Mouse (Mus musculus) liver, embryonic 15.5 days (tissue): Measurements from ENCODE around the gene Gm6583. TPM values are rescaled to one million over a fixed set of nuclear protein-coding genes. Genes with fewer than 3 reads are reported as not detected.

ENCODE experiments used
- ATAC-seq: fragments of 200-750 bp; cut with Nextera tagmentation; 2 replicates; pipeline ENCODE4 v1.8.0; 2017; ENCODE audit warnings: moderate number of reproducible peaks, mild to moderate bottlenecking, moderate library complexity; ENCODE audit not compliant: insufficient read depth
- H3K27ac ChIP-seq: fragments of 300-500 bp; sonication (generic); replicated peaks from 2 replicates; pipeline ENCODE4 v1.5.1; 2015; ENCODE audit warnings: mild to moderate bottlenecking, inconsistent platforms
- H3K27me3 ChIP-seq: fragments of 300-500 bp; sonication (generic); 2 replicates; pipeline ENCODE4 v1.6.1; 2015; ENCODE audit warnings: mild to moderate bottlenecking, inconsistent platforms
- H3K36me3 ChIP-seq: fragments of 300-500 bp; sonication (generic); replicated peaks from 2 replicates; pipeline ENCODE4 v1.6.1; 2015; ENCODE audit warnings: moderate library complexity, mild to moderate bottlenecking, inconsistent platforms
- H3K4me1 ChIP-seq: fragments of 300-500 bp; sonication (generic); replicated peaks from 2 replicates; pipeline ENCODE4 v1.6.1; 2015; ENCODE audit warnings: inconsistent platforms
- H3K4me2 ChIP-seq: fragments of 300-500 bp; sonication (generic); 2 replicates; pipeline ENCODE4 v1.6.1; 2015; ENCODE audit warnings: moderate library complexity, mild to moderate bottlenecking, inconsistent platforms
- H3K4me3 ChIP-seq: fragments of 300-500 bp; sonication (generic); replicated peaks from 2 replicates; pipeline ENCODE4 v1.5.1; 2015; ENCODE audit warnings: mild to moderate bottlenecking, inconsistent platforms
- H3K9ac ChIP-seq: fragments of 300-500 bp; sonication (generic); 2 replicates; pipeline ENCODE4 v1.6.1; 2015; ENCODE audit warnings: moderate library complexity, mild to moderate bottlenecking, inconsistent platforms
- H3K9me3 ChIP-seq: fragments of 300-500 bp; sonication (generic); replicated peaks from 2 replicates; pipeline ENCODE4 v1.6.1; 2016; ENCODE audit warnings: inconsistent platforms
- WGBS: fragments of 180-500 bp; shearing (Covaris S2); methylation state at CpG from one replicate; pipeline ENCODE4 v1.1.7; 2015; ENCODE audit warnings: mixed read lengths; ENCODE audit not compliant: insufficient replicate concordance; 5-methylcytosine and 5-hydroxymethylcytosine counted together
- polyA plus RNA-seq: library from polyadenylated mRNA; unstranded; fragments of >200 nt; fragmentation: Nextera tagmentation; extraction: Ambion mirVana; gene quantifications from 2 replicates; pipeline ENCODE4 v1.2.1, GENCODE M21; 2015

The Gm6583 gene
- polyA plus RNA-seq = 0.07 and 0.12 TPM in 2 replicates

DNA sequence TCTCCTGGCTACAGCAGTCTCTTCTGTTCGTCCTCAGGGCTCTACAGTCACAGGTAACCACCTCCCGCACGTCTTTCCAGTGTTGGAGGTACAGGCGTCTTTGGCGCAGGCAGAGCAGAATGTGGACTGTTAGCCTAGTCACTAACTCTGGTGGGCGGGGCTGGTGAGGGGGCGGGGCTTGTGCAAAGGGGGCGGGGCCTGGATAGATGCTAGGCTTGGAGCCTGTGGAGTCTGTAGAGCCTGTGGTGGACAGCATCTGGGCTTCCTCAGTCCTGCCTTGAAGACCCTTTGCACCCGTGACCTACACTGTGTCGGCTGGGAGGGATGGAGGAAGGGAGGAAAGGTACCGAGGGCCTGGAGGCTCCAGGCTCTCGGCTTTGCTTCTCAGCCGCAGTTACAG, at the start of gene Gm6583:
TSS of gene Gm6583 (minus strand) at position 124 of the 400 bp plus-strand sequence.
- WGBS = 43% methylated on average over 13 of the region's 13 CpGs
- Histone ChIP-seq H3K27ac (peak within 1 kb of the TSS; percentile 2; the same call in 1 of the 2 replicates), H3K9ac (no peak within 1 kb of the TSS), H3K4me3 (no peak within 1 kb of the TSS), H3K36me3 (peaks cover 13% of the 10 kb centered on the region; the same call in 1 of the 2 replicates), H3K4me2 (no peak within 1 kb of the TSS), H3K4me1 (peaks cover 39% of the 10 kb centered on the region), H3K27me3 (no peaks in the 10 kb centered on the region), H3K9me3 (no peaks in the 10 kb centered on the region)
- peak; percentile 38; the same call in 1 of the 2 replicates for ATAC-seq

DNA sequence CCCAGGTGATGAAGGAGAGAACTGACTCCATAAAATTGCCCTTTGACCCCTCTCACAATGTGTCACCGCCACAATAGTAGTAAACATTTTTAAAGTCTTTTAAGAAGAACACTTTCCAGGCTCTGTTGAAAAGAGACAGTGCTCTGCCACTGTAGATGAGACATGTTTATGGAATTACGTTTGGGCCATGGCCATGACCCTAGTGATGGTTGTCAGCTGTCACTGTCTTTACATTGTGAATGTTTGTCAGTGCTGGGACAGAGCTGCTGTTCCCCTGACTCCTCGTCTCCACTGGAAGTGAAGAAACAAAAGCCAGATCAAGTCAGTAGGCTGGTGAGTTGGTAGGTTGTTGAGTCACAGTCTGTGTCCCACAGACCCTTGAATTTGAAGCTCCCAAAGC, 46.6 kb upstream of the Gm6583 start:
- H3K9me3 ChIP-seq = no peaks in the 10 kb centered on the region
- no peak overlapping the region for H3K4me3 ChIP-seq
- ATAC-seq = no peak
- no peaks in the 10 kb centered on the region for H3K36me3 ChIP-seq
- H3K27ac ChIP-seq = no peak overlapping the region
- 44% methylated on average over 3 of the region's 3 CpGs for WGBS
- H3K4me1 ChIP-seq = no peaks in the 10 kb centered on the region
- H3K4me2 ChIP-seq = no peak overlapping the region
- peaks cover 8% of the 10 kb centered on the region; the same call in 1 of the 2 replicates for H3K27me3 ChIP-seq
- H3K9ac ChIP-seq = no peak overlapping the region

DNA sequence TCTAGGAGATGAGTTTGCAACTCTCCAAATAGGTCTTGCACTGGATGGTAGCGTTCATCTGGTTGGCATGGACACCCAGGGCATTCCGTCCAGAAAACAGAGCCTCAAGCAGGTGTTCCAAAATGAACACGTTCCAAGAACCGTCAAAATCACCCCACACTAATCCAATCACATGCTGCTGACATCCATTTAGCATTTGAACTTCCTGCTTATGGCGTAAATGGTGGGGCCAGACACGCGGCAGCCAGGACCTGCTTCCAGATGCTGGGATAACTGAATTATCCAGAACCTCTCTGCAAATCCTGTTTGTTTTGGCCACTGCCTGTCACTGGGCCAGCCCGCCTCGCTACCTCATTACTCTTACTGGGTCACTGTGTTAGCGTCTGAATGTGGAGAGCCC, 43.5 kb upstream of the Gm6583 start:
- Histone ChIP-seq H3K4me1 (peaks cover 5% of the 10 kb centered on the region; the same call in 1 of the 2 replicates), H3K27ac (no peak overlapping the region), H3K36me3 (no peaks in the 10 kb centered on the region), H3K9ac (no peak overlapping the region), H3K4me2 (no peak overlapping the region), H3K9me3 (no peaks in the 10 kb centered on the region), H3K4me3 (no peak overlapping the region), H3K27me3 (peaks cover 32% of the 10 kb centered on the region)
- ATAC-seq = no peak
- 59% methylated on average over 10 of the region's 10 CpGs for WGBS

DNA sequence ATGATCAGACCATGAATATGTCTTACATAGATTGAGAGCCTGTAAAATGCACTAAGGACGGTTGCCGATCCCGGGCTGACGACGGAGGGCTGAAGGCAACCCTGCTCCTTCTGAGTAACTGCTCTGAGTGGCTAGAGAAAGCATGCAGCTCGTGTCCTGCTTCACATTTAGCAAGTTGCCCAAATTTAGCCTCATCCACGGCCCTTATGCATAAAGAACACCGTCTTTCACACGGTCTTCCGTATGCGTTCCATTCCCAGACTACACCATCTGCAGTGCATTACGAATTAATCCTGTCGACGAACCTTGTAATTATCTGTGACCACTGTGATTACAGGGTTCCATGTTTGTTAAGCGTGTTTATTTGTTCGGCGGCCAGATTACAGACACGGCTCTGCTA, 40.2 kb upstream of the Gm6583 start:
- no peak overlapping the region for H3K9ac ChIP-seq
- ATAC-seq = no peak
- WGBS = 75% methylated on average over 18 of the region's 18 CpGs
- H3K27ac ChIP-seq = no peak overlapping the region
- H3K9me3 ChIP-seq = no peaks in the 10 kb centered on the region
- H3K36me3 ChIP-seq = no peaks in the 10 kb centered on the region
- peaks cover 65% of the 10 kb centered on the region for H3K27me3 ChIP-seq
- H3K4me1 ChIP-seq = peaks cover 5% of the 10 kb centered on the region; the same call in 1 of the 2 replicates
- no peak overlapping the region for H3K4me2 ChIP-seq
- no peak overlapping the region for H3K4me3 ChIP-seq

DNA sequence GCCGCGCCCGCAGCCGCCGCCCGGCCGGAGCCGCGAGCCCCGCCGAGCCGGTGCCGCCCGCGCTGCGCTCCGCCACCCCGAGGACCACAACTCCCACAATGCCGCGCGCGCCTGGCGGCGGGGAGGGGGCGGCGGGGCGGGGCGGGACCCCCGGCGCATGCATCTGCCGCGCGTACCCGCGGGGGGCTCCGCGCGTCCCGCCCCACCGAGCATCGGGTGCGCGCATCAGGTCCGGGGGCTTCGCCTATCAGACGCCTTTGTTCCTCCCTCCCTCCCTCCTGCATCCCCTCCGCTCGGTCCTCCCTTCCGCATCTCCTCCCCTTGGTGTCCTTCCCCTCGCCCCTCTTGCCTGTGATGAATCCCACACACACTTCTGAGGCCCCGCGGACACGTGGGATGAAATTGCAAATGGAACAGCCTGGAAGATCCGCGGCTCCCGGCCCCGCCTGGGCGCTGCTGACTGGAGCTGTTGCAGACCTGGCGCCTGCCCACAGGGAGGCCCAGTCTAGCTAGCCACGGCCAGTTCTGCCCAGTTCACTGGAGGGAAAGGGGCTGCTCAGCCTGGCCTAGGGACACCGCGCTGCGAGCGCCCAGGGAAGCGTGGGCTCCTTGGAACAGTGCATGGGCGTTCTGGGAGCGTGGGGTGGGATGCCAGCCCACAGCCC, 39.1 kb upstream of the Gm6583 start, which contains the start of gene Asphd2:
TSS of gene Asphd2 (minus strand) at position 88 of the 665 bp plus-strand sequence.
- Histone ChIP-seq H3K36me3 (no peaks in the 10 kb centered on the region), H3K9me3 (no peaks in the 10 kb centered on the region), H3K9ac (no peak within 1 kb of the TSS), H3K4me1 (peaks cover 5% of the 10 kb centered on the region; the same call in 1 of the 2 replicates), H3K27ac (no peak within 1 kb of the TSS), H3K4me3 (peak within 1 kb of the TSS; percentile 41), H3K4me2 (peak within 1 kb of the TSS; percentile 58), H3K27me3 (peaks cover 73% of the 10 kb centered on the region)
- ATAC-seq = 0 out of 2 replicates have a peak, but pooled peaks have one; percentile 9
- 4% methylated on average over 63 of the region's 67 CpGs for whole genome bisulfite sequencing

DNA sequence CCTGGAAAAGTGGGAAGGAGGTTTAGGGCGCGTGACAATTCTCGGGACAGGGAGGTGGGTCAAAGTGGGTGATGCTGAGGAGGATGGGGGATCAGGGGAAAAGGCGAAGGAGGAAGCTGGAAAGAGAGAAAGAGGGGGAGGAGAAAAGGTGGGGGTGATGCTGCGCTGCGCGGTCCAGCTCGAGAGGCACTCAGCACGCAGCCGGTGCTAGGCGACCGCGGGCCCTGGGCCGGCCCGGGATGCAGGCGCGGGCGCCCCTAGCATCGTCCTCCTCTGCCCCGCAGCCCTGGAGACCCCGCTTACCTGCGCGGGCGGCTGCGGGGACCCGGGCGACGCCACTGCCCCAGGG, 38.6 kb upstream of the Gm6583 start:
- peak overlapping the region; percentile 58 for H3K4me2 ChIP-seq
- H3K27me3 ChIP-seq = peaks cover 68% of the 10 kb centered on the region
- H3K9ac ChIP-seq = no peak overlapping the region
- H3K4me3 ChIP-seq = peak overlapping the region; percentile 41
- no peaks in the 10 kb centered on the region for H3K9me3 ChIP-seq
- ATAC-seq = no peak
- H3K27ac ChIP-seq = no peak overlapping the region
- WGBS = 2% methylated on average over 24 of the region's 28 CpGs
- H3K36me3 ChIP-seq = no peaks in the 10 kb centered on the region
- H3K4me1 ChIP-seq = peaks cover 5% of the 10 kb centered on the region; the same call in 1 of the 2 replicates

DNA sequence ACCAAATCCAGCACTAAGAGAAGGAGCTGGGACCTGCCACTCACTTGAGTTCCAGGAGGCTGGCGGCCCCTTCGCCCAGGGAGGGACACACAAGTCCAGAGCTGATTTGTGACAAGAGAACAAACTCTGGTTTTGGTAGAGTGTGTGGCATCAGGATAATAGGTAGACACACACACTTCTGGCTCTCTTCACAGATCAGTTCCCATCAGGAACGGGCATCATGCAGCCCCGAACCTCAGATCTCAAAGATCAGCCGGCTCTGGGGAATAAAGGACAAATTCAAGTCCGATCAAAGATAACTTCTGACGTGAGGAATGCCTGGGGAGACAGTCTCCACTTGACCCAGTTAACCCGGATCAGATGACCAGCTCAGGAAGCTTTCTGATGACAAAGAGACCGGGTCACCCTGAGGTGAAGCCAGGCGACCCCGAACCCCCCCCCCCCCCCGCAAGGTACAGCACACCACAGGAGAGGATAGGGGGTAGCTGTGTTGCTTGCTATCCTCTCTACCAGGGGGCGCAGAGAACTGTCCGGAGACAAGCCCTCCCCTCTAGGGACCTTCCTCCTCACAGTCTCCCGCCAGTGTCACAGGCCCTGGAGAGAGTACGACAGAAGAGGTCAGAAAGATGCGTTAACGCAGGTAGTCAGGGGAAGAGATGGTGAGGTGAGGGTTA, 38.0 kb upstream of the Gm6583 start:
- H3K4me2 ChIP-seq = no peak overlapping the region
- WGBS = 14% methylated on average over 18 of the region's 18 CpGs
- ATAC-seq = no peak
- peaks cover 65% of the 10 kb centered on the region for H3K27me3 ChIP-seq
- no peak overlapping the region for H3K4me3 ChIP-seq
- H3K9ac ChIP-seq = no peak overlapping the region
- no peak overlapping the region for H3K27ac ChIP-seq
- H3K4me1 ChIP-seq = peaks cover 5% of the 10 kb centered on the region; the same call in 1 of the 2 replicates
- no peaks in the 10 kb centered on the region for H3K9me3 ChIP-seq
- no peaks in the 10 kb centered on the region for H3K36me3 ChIP-seq

DNA sequence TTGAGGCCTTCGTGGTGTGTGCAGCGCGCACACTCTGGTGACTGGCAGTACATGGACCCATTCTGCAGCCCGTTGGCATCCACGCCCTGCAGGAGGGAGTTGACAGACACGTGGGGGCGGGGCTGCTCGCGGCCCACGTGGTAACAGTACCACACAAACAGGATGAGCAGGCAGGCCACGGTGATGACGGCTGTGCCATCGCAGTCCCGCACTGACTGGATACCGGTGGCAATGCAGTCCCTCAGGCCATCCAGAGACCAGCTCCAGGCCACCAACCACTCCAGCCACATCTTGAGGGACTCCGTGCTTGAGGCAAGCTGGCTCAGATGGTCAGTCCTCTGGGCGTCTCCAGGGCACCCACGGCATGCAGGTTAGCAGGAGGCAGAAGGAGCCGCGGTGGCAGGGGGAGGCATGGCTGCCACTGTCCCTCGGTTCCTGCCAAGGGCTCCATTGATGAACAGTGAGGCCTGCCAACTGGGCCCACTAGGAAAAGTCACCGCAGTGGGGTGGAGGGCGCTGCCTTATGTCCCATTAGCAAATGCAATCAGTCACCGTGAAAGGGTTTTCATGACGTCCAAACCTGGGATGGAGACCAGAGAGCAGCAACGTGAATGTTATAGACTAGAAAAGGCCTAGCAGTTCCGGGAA, 36.0 kb upstream of the Gm6583 start:
- 54% methylated on average over 27 of the region's 27 CpGs for WGBS
- no peaks in the 10 kb centered on the region for H3K36me3 ChIP-seq
- peaks cover 5% of the 10 kb centered on the region; the same call in 1 of the 2 replicates for H3K4me1 ChIP-seq
- no peaks in the 10 kb centered on the region for H3K9me3 ChIP-seq
- H3K4me3 ChIP-seq = no peak overlapping the region
- no peak overlapping the region for H3K9ac ChIP-seq
- H3K4me2 ChIP-seq = no peak overlapping the region
- H3K27me3 ChIP-seq = peaks cover 65% of the 10 kb centered on the region
- no peak overlapping the region for H3K27ac ChIP-seq
- ATAC-seq = no peak

DNA sequence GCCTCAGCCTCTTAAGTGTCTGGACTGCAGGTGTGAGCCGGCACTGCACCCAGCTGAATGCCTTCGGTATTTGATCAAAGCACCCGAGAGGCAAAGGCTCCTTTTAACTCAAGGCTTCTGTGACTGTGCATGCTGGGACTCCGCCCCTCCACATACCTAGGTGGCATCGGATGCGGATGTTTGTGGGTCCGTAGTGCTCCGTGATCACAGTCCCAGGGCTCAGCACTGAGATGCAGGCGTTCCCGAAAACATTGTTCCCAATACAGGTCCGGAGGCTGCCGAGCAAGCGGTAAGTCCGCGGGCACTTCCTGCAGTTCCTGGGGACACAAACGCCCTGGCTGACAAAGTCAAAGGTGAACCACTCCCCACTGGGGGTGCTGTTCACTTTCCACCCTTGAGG, 35.2 kb upstream of the Gm6583 start:
- H3K36me3 ChIP-seq = no peaks in the 10 kb centered on the region
- no peak overlapping the region for H3K27ac ChIP-seq
- no peak overlapping the region for H3K4me2 ChIP-seq
- ATAC-seq = no peak
- 52% methylated on average over 16 of the region's 16 CpGs for WGBS
- peaks cover 58% of the 10 kb centered on the region for H3K27me3 ChIP-seq
- H3K9ac ChIP-seq = no peak overlapping the region
- H3K9me3 ChIP-seq = no peaks in the 10 kb centered on the region
- H3K4me3 ChIP-seq = no peak overlapping the region
- H3K4me1 ChIP-seq = peaks cover 10% of the 10 kb centered on the region

DNA sequence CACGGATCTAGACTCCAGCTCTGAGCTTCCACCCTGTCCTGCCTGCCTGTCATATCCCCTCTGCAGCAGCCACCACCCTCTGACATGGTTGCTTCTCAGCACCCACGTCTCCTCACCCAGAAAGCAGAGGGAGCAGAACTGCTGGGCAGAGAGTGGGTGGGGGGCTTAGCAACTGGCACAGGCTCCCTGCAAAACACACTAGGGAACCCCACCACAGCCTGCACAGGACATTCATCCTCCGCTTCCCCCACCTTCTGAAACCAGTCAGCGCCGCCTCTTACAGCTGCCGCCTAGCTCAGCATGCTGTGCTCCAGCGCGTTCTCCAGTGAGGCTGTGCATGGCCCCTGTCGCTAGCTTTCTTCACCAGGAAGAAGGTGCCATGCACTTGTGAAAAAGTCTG, 33.5 kb upstream of the Gm6583 start:
- H3K9me3 ChIP-seq = no peaks in the 10 kb centered on the region
- WGBS = 55% methylated on average over 9 of the region's 9 CpGs
- no peaks in the 10 kb centered on the region for H3K36me3 ChIP-seq
- H3K27ac ChIP-seq = no peak overlapping the region
- no peak overlapping the region for H3K4me2 ChIP-seq
- no peak overlapping the region for H3K4me3 ChIP-seq
- H3K9ac ChIP-seq = no peak overlapping the region
- no peak for ATAC-seq
- peaks cover 41% of the 10 kb centered on the region for H3K27me3 ChIP-seq
- peaks cover 17% of the 10 kb centered on the region for H3K4me1 ChIP-seq

DNA sequence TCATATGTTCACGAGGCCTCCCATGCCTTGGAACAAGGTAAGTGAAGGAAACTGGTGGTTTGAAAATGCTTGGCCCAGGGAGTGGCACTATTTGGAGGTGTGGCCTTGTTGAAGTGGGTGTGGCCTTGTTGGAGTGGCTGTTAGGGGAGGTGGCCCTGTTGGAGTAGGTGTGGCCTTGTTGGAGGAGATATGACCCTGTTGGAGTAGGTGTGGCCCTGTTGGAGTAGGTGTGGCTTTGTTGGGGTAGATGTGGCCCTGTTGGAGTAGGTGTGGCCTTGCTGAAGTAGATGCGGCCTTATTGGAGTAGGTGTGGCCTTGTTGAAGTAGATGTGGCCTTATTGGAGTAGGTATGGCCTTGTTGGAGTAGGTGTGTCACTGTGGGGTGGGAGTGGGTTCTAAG, 30.1 kb upstream of the Gm6583 start:
- H3K27me3 ChIP-seq = peaks cover 8% of the 10 kb centered on the region
- ATAC-seq = peak; percentile 82
- H3K27ac ChIP-seq = no peak overlapping the region
- no peaks in the 10 kb centered on the region for H3K36me3 ChIP-seq
- H3K9ac ChIP-seq = no peak overlapping the region
- peaks cover 17% of the 10 kb centered on the region for H3K4me1 ChIP-seq
- no peak overlapping the region for H3K4me2 ChIP-seq
- no peaks in the 10 kb centered on the region for H3K9me3 ChIP-seq
- WGBS = 41% methylated on average over 2 of the region's 2 CpGs
- no peak overlapping the region for H3K4me3 ChIP-seq
